Mouse (Mus musculus): ENCODE data around the gene Rybp.

- TF ChIP-seq POLR2A (IDR thresholded peaks at IDR 0.05; ENCODE audit: insufficient read depth, low read depth, low read length) (no peak), CTCF (IDR thresholded peaks at IDR 0.05) (no peak)
Observed at GRCm38 (mm10) chr6:100180213-100180882, 106.9 kb downstream of the Rybp start.
